Mouse (Mus musculus): ENCODE measurements around the gene Rad18.

Rad18 gene

GRCm38 (mm10) chr6:112686485-112686884 is 10.0 kb downstream of the Rad18 start:
- DNase-seq (ENCODE audit: inconsistent age in 2 of 2, low spot score in 1 of 2), result peak in 1 of 2 experiments; percentile 62

GRCm38 (mm10) chr6:112684065-112684464 is 12.4 kb downstream of the Rad18 start:
- DNase-seq (ENCODE audit: inconsistent age in 2 of 2, low spot score in 1 of 2), result no peak

- DNase-seq (ENCODE audit: inconsistent age in 2 of 2, low spot score in 1 of 2), result no peak
These were observed 64.4 kb downstream of the Rad18 start for GRCm38 (mm10) chr6:112632071-112632470.

- no peak for DNase-seq (ENCODE audit: inconsistent age in 2 of 2, low spot score in 1 of 2)
These were observed 66.2 kb downstream of the Rad18 start for GRCm38 (mm10) chr6:112630291-112630690.

GRCm38 (mm10) chr6:112628301-112628700 is 68.2 kb downstream of the Rad18 start:
- DNase-seq (ENCODE audit: inconsistent age in 2 of 2, low spot score in 1 of 2), result no peak

GRCm38 (mm10) chr6:112622321-112622720 is 74.2 kb downstream of the Rad18 start:
- no peak for DNase-seq (ENCODE audit: inconsistent age in 2 of 2, low spot score in 1 of 2)

GRCm38 (mm10) chr6:112620027-112620426 is 76.5 kb downstream of the Rad18 start:
- no peak for DNase-seq (ENCODE audit: inconsistent age in 2 of 2, low spot score in 1 of 2)

GRCm38 (mm10) chr6:112617728-112618318 is 78.7 kb downstream of the Rad18 start:
- no peak for DNase-seq (ENCODE audit: inconsistent age in 2 of 2, low spot score in 1 of 2)

GRCm38 (mm10) chr6:112609027-112609426 is 87.5 kb downstream of the Rad18 start:
- DNase-seq (ENCODE audit: inconsistent age in 2 of 2, low spot score in 1 of 2), result no peak

GRCm38 (mm10) chr6:112603866-112604265 is 92.6 kb downstream of the Rad18 start:
- no peak for DNase-seq (ENCODE audit: inconsistent age in 2 of 2, low spot score in 1 of 2)

- no peak for DNase-seq (ENCODE audit: inconsistent age in 2 of 2, low spot score in 1 of 2)
These were observed 101.5 kb downstream of the Rad18 start for GRCm38 (mm10) chr6:112594971-112595370.

- no peak for DNase-seq (ENCODE audit: inconsistent age in 2 of 2, low spot score in 1 of 2)
These were observed 108.6 kb downstream of the Rad18 start for GRCm38 (mm10) chr6:112587912-112588311.

GRCm38 (mm10) chr6:112586999-112587398 is 109.5 kb downstream of the Rad18 start:
- no peak for DNase-seq (ENCODE audit: inconsistent age in 2 of 2, low spot score in 1 of 2)

- DNase-seq (ENCODE audit: inconsistent age in 2 of 2, low spot score in 1 of 2), result no peak
These were observed 111.5 kb downstream of the Rad18 start for GRCm38 (mm10) chr6:112584961-112585360.

GRCm38 (mm10) chr6:112582022-112582421 is 114.5 kb downstream of the Rad18 start:
- DNase-seq (ENCODE audit: inconsistent age in 2 of 2, low spot score in 1 of 2), result no peak

GRCm38 (mm10) chr6:112577198-112577597 is 119.3 kb downstream of the Rad18 start:
- DNase-seq (ENCODE audit: inconsistent age in 2 of 2, low spot score in 1 of 2), result no peak

- no peak for DNase-seq (ENCODE audit: inconsistent age in 2 of 2, low spot score in 1 of 2)
These were observed 121.9 kb downstream of the Rad18 start for GRCm38 (mm10) chr6:112574558-112574957.

GRCm38 (mm10) chr6:112570413-112570812 is 126.1 kb downstream of the Rad18 start:
- DNase-seq (ENCODE audit: inconsistent age in 2 of 2, low spot score in 1 of 2), result no peak
